Mouse (Mus musculus) limb, embryonic 15.5 days (tissue): ENCODE results near the gene Coro1c. TPM values are rescaled to one million over a fixed set of nuclear protein-coding genes. Genes with fewer than 3 reads are reported as not detected.

Experiments used
- ATAC-seq: fragments of 200-750 bp; cut with Nextera tagmentation; 2 replicates; pipeline ENCODE4 v1.8.0; 2017; ENCODE audit warnings: low read depth, moderate TSS enrichment; ENCODE audit not compliant: insufficient number of reproducible peaks, low FRiP score, low TSS enrichment
- H3K27ac ChIP-seq: fragments of 300-500 bp; sonication (generic); 2 replicates; pipeline ENCODE4 v1.5.1; 2015; ENCODE audit warnings: moderate library complexity, mild to moderate bottlenecking, inconsistent platforms
- H3K27me3 ChIP-seq: fragments of 300-500 bp; sonication (generic); 2 replicates; pipeline ENCODE4 v1.6.1; 2015; ENCODE audit warnings: inconsistent platforms
- H3K36me3 ChIP-seq: fragments of 300-500 bp; sonication (generic); 2 replicates; pipeline ENCODE4 v1.6.1; 2015; ENCODE audit warnings: inconsistent platforms
- H3K4me1 ChIP-seq: fragments of 300-500 bp; sonication (generic); 2 replicates; pipeline ENCODE4 v1.6.1; 2015; ENCODE audit warnings: inconsistent platforms
- H3K4me2 ChIP-seq: fragments of 300-500 bp; sonication (generic); 2 replicates; pipeline ENCODE4 v1.6.1; 2015; ENCODE audit warnings: mild to moderate bottlenecking, inconsistent platforms
- H3K4me3 ChIP-seq: fragments of 300-500 bp; sonication (generic); 2 replicates; pipeline ENCODE4 v1.5.1; 2015; ENCODE audit warnings: mild to moderate bottlenecking, inconsistent platforms
- H3K9ac ChIP-seq: fragments of 300-500 bp; sonication (generic); 2 replicates; pipeline ENCODE4 v1.6.1; 2015; ENCODE audit warnings: inconsistent platforms
- H3K9me3 ChIP-seq: fragments of 300-500 bp; sonication (generic); 2 replicates; pipeline ENCODE4 v1.6.1; 2016; ENCODE audit warnings: inconsistent platforms
- WGBS: fragments of 180-500 bp; shearing (Covaris S2); methylation state at CpG from one replicate; pipeline ENCODE4 v1.1.7; 2015; 5-methylcytosine and 5-hydroxymethylcytosine counted together
- polyA plus RNA-seq: library from polyadenylated mRNA; unstranded; fragments of >200 nt; fragmentation: Nextera tagmentation; extraction: Ambion mirVana; gene quantifications from 2 replicates; pipeline ENCODE4 v1.2.1, GENCODE M21; 2015

Gene Coro1c
- polyA plus RNA-seq, 1 experiment from 2014 or later, result 98.4 TPM

- Histone ChIP-seq H3K9me3 (no peaks in the 10 kb centered on the region), H3K27ac (no peak overlapping the region), H3K4me1 (0 out of 2 replicates have a peak, but pooled peaks cover 7% of the 10 kb centered on the region), H3K27me3 (no peaks in the 10 kb centered on the region), H3K4me2 (no peak overlapping the region), H3K36me3 (no peaks in the 10 kb centered on the region), H3K4me3 (no peak overlapping the region), H3K9ac (no peak overlapping the region)
- no peak for ATAC-seq
- WGBS, result 53% methylated on average over 3 of the region's 3 CpGs
Observed at GRCm38 (mm10) chr5:113831741-113832140, 76.8 kb downstream of the Coro1c start.

- H3K27ac ChIP-seq, result no peak overlapping the region
- H3K4me2 ChIP-seq, result no peak overlapping the region
- WGBS, result 84% methylated on average over 5 of the region's 5 CpGs
- H3K4me3 ChIP-seq, result no peak overlapping the region
- no peak for ATAC-seq
- H3K27me3 ChIP-seq, result no peaks in the 10 kb centered on the region
- no peaks in the 10 kb centered on the region for H3K9me3 ChIP-seq
- H3K36me3 ChIP-seq, result no peaks in the 10 kb centered on the region
- no peak overlapping the region for H3K9ac ChIP-seq
- 0 out of 2 replicates have a peak, but pooled peaks cover 7% of the 10 kb centered on the region for H3K4me1 ChIP-seq
Observed at GRCm38 (mm10) chr5:113830796-113831195, 77.8 kb downstream of the Coro1c start.

- no peak overlapping the region for H3K27ac ChIP-seq
- no peaks in the 10 kb centered on the region for H3K9me3 ChIP-seq
- no peak overlapping the region for H3K9ac ChIP-seq
- no peak for ATAC-seq
- whole genome bisulfite sequencing, result 58% methylated on average over 10 of the region's 10 CpGs
- H3K4me1 ChIP-seq, result 0 out of 2 replicates have a peak, but pooled peaks cover 7% of the 10 kb centered on the region
- H3K36me3 ChIP-seq, result no peaks in the 10 kb centered on the region
- H3K4me2 ChIP-seq, result no peak overlapping the region
- H3K4me3 ChIP-seq, result no peak overlapping the region
- H3K27me3 ChIP-seq, result no peaks in the 10 kb centered on the region
Observed at GRCm38 (mm10) chr5:113830292-113830643, 78.3 kb downstream of the Coro1c start.

- no peaks in the 10 kb centered on the region for H3K9me3 ChIP-seq
- 0 out of 2 replicates have a peak, but pooled peaks cover 7% of the 10 kb centered on the region for H3K4me1 ChIP-seq
- no peak overlapping the region for H3K27ac ChIP-seq
- H3K27me3 ChIP-seq, result no peaks in the 10 kb centered on the region
- WGBS, result 75% methylated on average over 7 of the region's 7 CpGs
- H3K4me3 ChIP-seq, result no peak overlapping the region
- no peak overlapping the region for H3K4me2 ChIP-seq
- no peaks in the 10 kb centered on the region for H3K36me3 ChIP-seq
- no peak overlapping the region for H3K9ac ChIP-seq
- ATAC-seq, result no peak
Observed at GRCm38 (mm10) chr5:113829566-113830291, 78.8 kb downstream of the Coro1c start.

- H3K9ac ChIP-seq, result no peak overlapping the region
- 45% methylated on average over 7 of the region's 7 CpGs for WGBS
- no peak for ATAC-seq
Observed at GRCm38 (mm10) chr5:113828481-113828880, 80.1 kb downstream of the Coro1c start.

GRCm38 (mm10) chr5:113827991-113828411, 80.6 kb downstream of the Coro1c start:
- Histone ChIP-seq H3K4me1 (0 out of 2 replicates have a peak, but pooled peaks cover 7% of the 10 kb centered on the region), H3K27ac (no peak overlapping the region), H3K4me3 (no peak overlapping the region), H3K36me3 (no peaks in the 10 kb centered on the region), H3K4me2 (no peak overlapping the region), H3K9ac (no peak overlapping the region), H3K27me3 (no peaks in the 10 kb centered on the region), H3K9me3 (no peaks in the 10 kb centered on the region)
- 32% methylated on average over 4 of the region's 4 CpGs for WGBS
- no peak for ATAC-seq

More at GRCm38 (mm10) chr5:113828481-113828880, 80.1 kb downstream of the Coro1c start:
- H3K4me3 ChIP-seq, result no peak overlapping the region
- H3K36me3 ChIP-seq, result no peaks in the 10 kb centered on the region
- 0 out of 2 replicates have a peak, but pooled peaks cover 7% of the 10 kb centered on the region for H3K4me1 ChIP-seq
- no peak overlapping the region for H3K27ac ChIP-seq
- no peaks in the 10 kb centered on the region for H3K27me3 ChIP-seq
- H3K9me3 ChIP-seq, result no peaks in the 10 kb centered on the region
- H3K4me2 ChIP-seq, result no peak overlapping the region

GRCm38 (mm10) chr5:113826619-113827018, 81.9 kb downstream of the Coro1c start:
- no peak overlapping the region for H3K4me3 ChIP-seq
- ATAC-seq, result no peak
- no peaks in the 10 kb centered on the region for H3K27me3 ChIP-seq
- H3K4me1 ChIP-seq, result no peaks in the 10 kb centered on the region
- WGBS, result 86% methylated on average over 4 of the region's 4 CpGs
- no peaks in the 10 kb centered on the region for H3K9me3 ChIP-seq
- H3K9ac ChIP-seq, result no peak overlapping the region
- no peaks in the 10 kb centered on the region for H3K36me3 ChIP-seq
- no peak overlapping the region for H3K4me2 ChIP-seq
- H3K27ac ChIP-seq, result no peak overlapping the region

- 0 out of 2 replicates have a peak overlapping the region, but pooled peaks have one; percentile 1 for H3K9ac ChIP-seq
- no peak for ATAC-seq
- no peaks in the 10 kb centered on the region for H3K27me3 ChIP-seq
- H3K4me3 ChIP-seq, result no peak overlapping the region
- H3K36me3 ChIP-seq, result no peaks in the 10 kb centered on the region
- 80% methylated on average over 7 of the region's 7 CpGs for WGBS
- no peak overlapping the region for H3K4me2 ChIP-seq
- H3K9me3 ChIP-seq, result no peaks in the 10 kb centered on the region
- H3K4me1 ChIP-seq, result no peaks in the 10 kb centered on the region
- H3K27ac ChIP-seq, result no peak overlapping the region
Observed at GRCm38 (mm10) chr5:113825558-113825957, 83.0 kb downstream of the Coro1c start.

- no peaks in the 10 kb centered on the region for H3K27me3 ChIP-seq
- no peak for ATAC-seq
- H3K4me3 ChIP-seq, result no peak overlapping the region
- no peaks in the 10 kb centered on the region for H3K36me3 ChIP-seq
- no peaks in the 10 kb centered on the region for H3K4me1 ChIP-seq
- no peak overlapping the region for H3K27ac ChIP-seq
- no peak overlapping the region for H3K9ac ChIP-seq
- H3K4me2 ChIP-seq, result no peak overlapping the region
- H3K9me3 ChIP-seq, result no peaks in the 10 kb centered on the region
- WGBS, result 83% methylated on average over 4 of the region's 4 CpGs
Observed at GRCm38 (mm10) chr5:113824228-113824627, 84.3 kb downstream of the Coro1c start.

GRCm38 (mm10) chr5:113818572-113818971, 90.0 kb downstream of the Coro1c start:
- Histone ChIP-seq H3K4me1 (peaks cover 4% of the 10 kb centered on the region; the same call in 1 of the 2 replicates), H3K9ac (no peak overlapping the region), H3K4me3 (no peak overlapping the region), H3K9me3 (no peaks in the 10 kb centered on the region), H3K4me2 (no peak overlapping the region), H3K27ac (no peak overlapping the region), H3K27me3 (no peaks in the 10 kb centered on the region), H3K36me3 (no peaks in the 10 kb centered on the region)
- WGBS, result 71% methylated on average over 14 of the region's 14 CpGs
- no peak for ATAC-seq

GRCm38 (mm10) chr5:113815638-113816152, 92.9 kb downstream of the Coro1c start:
- H3K4me2 ChIP-seq, result 0 out of 2 replicates have a peak overlapping the region, but pooled peaks have one; percentile 1
- H3K9me3 ChIP-seq, result peaks cover 4% of the 10 kb centered on the region; the same call in 1 of the 2 replicates
- peaks cover 4% of the 10 kb centered on the region; the same call in 1 of the 2 replicates for H3K4me1 ChIP-seq
- H3K27me3 ChIP-seq, result no peaks in the 10 kb centered on the region
- H3K36me3 ChIP-seq, result no peaks in the 10 kb centered on the region
- ATAC-seq, result no peak; the same call in 1 of the 2 replicates
- H3K4me3 ChIP-seq, result no peak overlapping the region
- no peak overlapping the region for H3K9ac ChIP-seq
- 12% methylated on average over 15 of the region's 15 CpGs for WGBS
- H3K27ac ChIP-seq, result no peak overlapping the region

GRCm38 (mm10) chr5:113815041-113815389, 93.5 kb downstream of the Coro1c start:
- H3K9me3 ChIP-seq, result peaks cover 9% of the 10 kb centered on the region; the same call in 1 of the 2 replicates
- no peak overlapping the region for H3K4me3 ChIP-seq
- ATAC-seq, result no peak
- peaks cover 4% of the 10 kb centered on the region; the same call in 1 of the 2 replicates for H3K4me1 ChIP-seq
- H3K27ac ChIP-seq, result no peak overlapping the region
- H3K27me3 ChIP-seq, result no peaks in the 10 kb centered on the region
- no peak overlapping the region for H3K4me2 ChIP-seq
- 47% methylated on average over 11 of the region's 11 CpGs for WGBS
- H3K36me3 ChIP-seq, result no peaks in the 10 kb centered on the region
- H3K9ac ChIP-seq, result no peak overlapping the region
